Mouse (Mus musculus) c-Kit-positive CD71-positive TER-119-positive erythroid progenitor cells, embryonic 14.5 days (primary cell): ENCODE measurements around the gene 5730522E02Rik.
"Not testable (repeated sequence)": the region's sequence is repeated elsewhere in the genome, so short reads cannot be mapped to it uniquely, and the experiment has no call there.

ENCODE experiments used
- DNase-seq: peaks from one replicate; pipeline ENCODE4 v3.0.0-alpha.2; 2013; ENCODE audit warnings: low spot score

5730522E02Rik gene

GRCm38 (mm10) chr11:26210582-26211180 is at the start of gene 5730522E02Rik:
5730522E02Rik (minus strand) TSS chr11:26210763.
- DNase-seq: peak; percentile 6

GRCm38 (mm10) chr11:26236540-26236939 is 26.0 kb upstream of the 5730522E02Rik start:
- DNase-seq: no peak

- DNase-seq: no peak
These were observed 19.3 kb upstream of the 5730522E02Rik start for GRCm38 (mm10) chr11:26229895-26230294.

- DNase-seq: not testable (repeated sequence)
These were observed 3.1 kb upstream of the 5730522E02Rik start for GRCm38 (mm10) chr11:26213643-26214042.

GRCm38 (mm10) chr11:26209811-26210581 is 567 bp downstream of the 5730522E02Rik start:
- peak; percentile 3 for DNase-seq

- DNase-seq: no peak
These were observed 7.1 kb downstream of the 5730522E02Rik start for GRCm38 (mm10) chr11:26203466-26203865.

- no peak for DNase-seq
These were observed 7.7 kb downstream of the 5730522E02Rik start for GRCm38 (mm10) chr11:26202842-26203241.

- DNase-seq: no peak
These were observed 8.8 kb downstream of the 5730522E02Rik start for GRCm38 (mm10) chr11:26201778-26202097.

- DNase-seq: peak; percentile 32
These were observed 9.4 kb downstream of the 5730522E02Rik start for GRCm38 (mm10) chr11:26200970-26201777.

- DNase-seq: no peak
These were observed 15.1 kb downstream of the 5730522E02Rik start for GRCm38 (mm10) chr11:26195468-26195867.

- DNase-seq: no peak
These were observed 23.2 kb downstream of the 5730522E02Rik start for GRCm38 (mm10) chr11:26187231-26187967.

- no peak for DNase-seq
These were observed 40.0 kb downstream of the 5730522E02Rik start for GRCm38 (mm10) chr11:26170572-26170971.

- DNase-seq: no peak
These were observed 43.0 kb downstream of the 5730522E02Rik start for GRCm38 (mm10) chr11:26167609-26167971.

GRCm38 (mm10) chr11:26166966-26167608 is 43.5 kb downstream of the 5730522E02Rik start:
- no peak for DNase-seq

- no peak for DNase-seq
These were observed 45.8 kb downstream of the 5730522E02Rik start for GRCm38 (mm10) chr11:26164651-26165259.

- no peak for DNase-seq
These were observed 49.2 kb downstream of the 5730522E02Rik start for GRCm38 (mm10) chr11:26161354-26161753.

- DNase-seq: no peak
These were observed 51.5 kb downstream of the 5730522E02Rik start for GRCm38 (mm10) chr11:26159033-26159432.

GRCm38 (mm10) chr11:26140024-26140423 is 70.5 kb downstream of the 5730522E02Rik start:
- DNase-seq: no peak

- no peak for DNase-seq
These were observed 72.5 kb downstream of the 5730522E02Rik start for GRCm38 (mm10) chr11:26138013-26138412.

- no peak for DNase-seq
These were observed 79.7 kb downstream of the 5730522E02Rik start for GRCm38 (mm10) chr11:26130911-26131310.

GRCm38 (mm10) chr11:26129054-26129453 is 81.5 kb downstream of the 5730522E02Rik start:
- DNase-seq: no peak
